Mouse (Mus musculus): ENCODE measurements around the gene Mmp14.

- no peak for TF ChIP-seq CTCF (IDR thresholded peaks at IDR 0.05; ENCODE audit: borderline replicate concordance, insufficient read depth, low read length)
- TF ChIP-seq POLR2A (IDR thresholded peaks at IDR 0.05; ENCODE audit: low read depth, low read length) = no peak
Observed at GRCm38 (mm10) chr14:54429332-54430093, 1.9 kb upstream of the Mmp14 start.
